Mouse (Mus musculus): Measurements from ENCODE around the gene Tmf1.

- no peak for TF ChIP-seq CTCF (IDR thresholded peaks at IDR 0.05; ENCODE audit: low read depth, low read length)
- peak; percentile 48; the same call in 1 of the 2 replicates for TF ChIP-seq POLR2A (IDR thresholded peaks at IDR 0.05; ENCODE audit: extremely low read depth, insufficient read depth, low read length)
Observed at GRCm38 (mm10) chr6:97210191-97210961, 31.5 kb upstream of the Tmf1 start, which contains the start of gene Arl6ip5.

All from liver, adult 2 months (tissue).